Mouse (Mus musculus) brain, adult 2 months (tissue): ENCODE measurements at regions not wholly inside any gene's neighbourhood (a gene's known extent, or its start where the extent isn't known, plus 50 kb on each side); places are given as distances from the start of the nearest gene placed in this dataset.

Experiments
- DNase-seq: peaks from one replicate; pipeline ENCODE4 v3.0.0; 2011; ENCODE audit warnings: low read depth, low spot score

DNA sequence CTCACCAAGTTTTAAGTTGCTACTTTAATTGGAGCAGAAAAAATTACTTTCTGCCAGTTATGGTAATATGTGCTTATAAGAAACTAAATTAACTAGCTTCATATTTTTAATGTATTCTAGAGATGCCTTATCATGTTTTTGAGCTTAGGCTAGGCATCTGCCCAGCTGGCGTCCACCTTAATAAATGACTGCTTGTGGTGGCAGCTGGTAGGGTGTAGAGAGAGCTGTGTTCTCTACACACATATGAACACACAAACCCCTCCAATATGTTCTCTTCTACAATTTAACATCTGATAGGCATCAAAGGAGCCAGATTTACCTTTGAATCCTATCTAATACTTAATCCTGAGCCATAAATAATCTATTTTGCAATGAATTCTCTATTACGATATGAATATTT, 173.4 kb downstream of the Gm4340 start:
- DNase-seq: no peak

DNA sequence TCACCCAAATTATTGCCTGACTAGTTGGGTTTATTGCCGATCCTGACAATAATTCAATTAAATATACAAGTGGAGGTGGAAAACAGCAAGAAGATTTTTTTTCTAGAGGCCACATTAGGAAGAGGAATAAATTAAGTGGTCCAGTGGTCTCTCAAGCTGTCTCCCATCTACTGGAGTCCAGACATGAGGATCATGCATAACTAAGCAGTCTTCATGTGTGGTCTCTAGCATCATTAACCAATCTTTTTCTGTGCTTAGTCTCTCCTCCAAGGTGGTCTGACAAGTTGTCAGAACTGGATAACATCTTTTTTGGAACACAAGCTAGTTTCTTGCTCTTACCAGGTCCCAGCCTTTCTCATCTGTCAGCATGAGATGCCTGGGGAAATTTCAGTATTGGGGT, 180.7 kb downstream of the Gm4340 start:
- no peak for DNase-seq

DNA sequence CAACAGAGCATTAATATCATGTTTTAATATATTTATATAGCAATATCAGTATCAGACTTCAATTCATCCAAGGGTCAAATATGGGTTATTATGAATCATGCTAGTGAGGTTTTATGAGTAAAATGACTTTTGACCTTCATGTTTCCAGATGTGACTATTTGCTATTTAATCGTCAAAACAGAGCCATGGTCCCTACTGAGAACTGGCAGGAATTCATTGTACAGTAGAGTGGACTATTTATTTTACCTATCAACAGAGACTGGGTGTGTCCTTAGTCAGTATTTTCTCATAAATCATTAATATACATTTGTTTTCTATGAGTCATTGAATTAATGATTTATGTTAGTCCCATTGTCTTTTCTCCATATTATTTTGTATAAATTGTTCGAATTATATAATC, 194.4 kb downstream of the Gm4340 start:
- no peak for DNase-seq

DNA sequence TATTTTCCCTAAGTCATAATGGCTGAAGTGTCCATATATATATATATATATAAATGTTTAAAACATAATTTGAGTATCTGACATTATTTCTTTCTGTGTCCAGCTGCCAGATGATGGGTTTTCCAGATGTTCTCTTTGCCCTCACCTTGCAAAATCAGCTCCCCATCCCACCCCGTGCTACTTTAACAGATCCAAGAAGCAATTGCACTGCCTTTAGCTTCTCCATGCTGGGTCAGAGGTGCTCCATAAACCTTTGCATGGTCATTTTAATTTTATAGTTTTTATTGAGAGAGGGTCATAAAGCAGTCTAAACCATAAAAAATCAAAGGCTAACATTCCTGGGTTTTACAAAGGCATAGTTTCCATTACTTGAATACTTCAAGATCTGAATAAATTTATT, 201.9 kb downstream of the Gm4340 start:
- no peak for DNase-seq

DNA sequence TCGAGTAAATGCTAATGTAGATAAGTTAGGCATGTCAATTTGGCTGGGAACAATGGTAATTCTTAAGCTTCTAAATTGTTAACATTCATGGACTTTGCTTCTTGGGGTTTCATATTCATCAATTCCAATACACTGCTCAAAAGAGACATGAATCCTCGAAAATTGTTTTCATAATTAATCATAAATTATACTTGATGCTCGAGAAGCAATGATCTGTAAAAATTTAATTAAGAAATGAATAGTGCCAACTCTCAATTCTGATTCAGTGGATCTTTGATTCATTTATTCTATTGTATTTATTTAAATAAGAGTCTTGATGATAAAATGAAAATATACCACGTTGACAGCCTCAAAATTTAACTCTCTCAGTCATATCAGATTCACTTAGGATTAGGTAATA, 214.9 kb downstream of the Gm4340 start:
- DNase-seq: no peak

DNA sequence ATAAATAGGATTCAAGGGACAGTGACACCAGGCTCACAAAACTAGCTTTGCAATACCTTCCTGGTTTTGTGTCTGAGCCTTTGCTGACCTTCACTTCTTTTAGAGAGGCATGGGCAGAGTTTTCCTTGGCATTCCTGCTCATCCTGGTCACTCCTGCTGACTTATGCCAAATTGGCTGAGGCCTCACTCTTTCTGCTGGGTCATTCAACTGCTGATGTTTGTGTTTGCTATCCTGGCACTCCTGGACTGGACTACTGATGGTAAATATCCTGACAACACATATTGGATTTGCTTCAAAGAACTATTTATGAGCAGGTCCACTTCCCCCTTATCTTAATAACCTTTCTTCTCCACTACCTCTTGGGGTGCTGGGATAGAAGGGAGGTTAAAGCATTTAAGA, 228.7 kb downstream of the Gm4340 start:
- DNase-seq: no peak

DNA sequence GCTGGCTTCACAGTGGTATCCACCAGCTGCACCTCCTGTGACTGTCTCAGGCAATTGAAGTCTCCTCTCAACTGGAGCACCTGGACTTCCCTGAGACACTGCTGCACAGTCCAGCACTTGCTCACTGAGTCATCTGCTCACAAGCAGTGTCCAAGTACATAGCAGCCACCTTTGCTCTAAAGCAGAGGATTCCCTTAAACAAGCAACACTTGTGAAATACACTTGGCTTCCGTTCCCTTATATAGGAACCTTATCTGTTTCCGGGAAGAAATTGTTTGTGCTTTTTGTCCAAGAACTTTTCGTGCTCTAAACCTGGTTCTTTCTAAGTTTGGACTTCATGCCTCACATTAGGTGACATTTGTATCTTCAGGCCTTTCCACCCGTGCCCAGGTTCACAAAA, 229.3 kb downstream of the Gm4340 start:
- DNase-seq: no peak

DNA sequence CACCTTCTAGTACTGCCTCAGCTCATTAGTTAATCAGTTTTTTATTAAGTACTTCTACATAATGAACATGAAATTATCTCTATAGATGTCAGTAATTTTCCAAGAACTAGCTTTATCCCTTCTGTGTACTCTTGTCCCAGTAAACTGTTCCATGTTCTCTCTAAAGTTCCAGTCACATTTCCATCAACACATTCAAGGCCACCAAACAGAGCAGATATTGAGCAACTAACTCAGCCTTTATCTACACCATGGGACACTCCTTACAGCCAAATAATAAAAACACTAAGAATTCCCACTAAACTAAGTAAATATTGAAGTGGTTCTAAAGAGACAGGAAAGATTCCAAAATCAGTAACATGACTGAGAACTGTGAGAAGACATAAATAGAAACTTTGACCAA, 229.9 kb downstream of the Gm4340 start:
- no peak for DNase-seq

DNA sequence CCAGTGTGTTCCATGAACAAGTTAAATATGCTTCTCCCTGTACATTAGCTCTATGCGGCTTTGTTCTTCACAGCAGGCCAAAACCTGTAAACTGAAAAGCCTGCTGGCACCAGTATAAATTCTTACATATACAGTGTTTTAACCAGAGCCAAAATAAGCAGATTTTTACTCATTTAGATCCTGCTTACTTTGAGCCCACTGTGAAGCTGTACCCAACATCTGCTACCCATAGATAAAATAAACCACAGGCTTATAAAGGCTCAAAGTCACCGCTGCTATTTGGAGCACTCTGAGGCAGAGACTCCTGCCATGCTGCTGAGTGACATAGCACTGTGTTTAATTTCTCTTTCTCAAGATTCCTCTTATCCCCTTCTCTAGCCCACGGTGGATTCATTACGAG, 251.1 kb downstream of the Gm4340 start:
- peak; percentile 57 for DNase-seq

DNA sequence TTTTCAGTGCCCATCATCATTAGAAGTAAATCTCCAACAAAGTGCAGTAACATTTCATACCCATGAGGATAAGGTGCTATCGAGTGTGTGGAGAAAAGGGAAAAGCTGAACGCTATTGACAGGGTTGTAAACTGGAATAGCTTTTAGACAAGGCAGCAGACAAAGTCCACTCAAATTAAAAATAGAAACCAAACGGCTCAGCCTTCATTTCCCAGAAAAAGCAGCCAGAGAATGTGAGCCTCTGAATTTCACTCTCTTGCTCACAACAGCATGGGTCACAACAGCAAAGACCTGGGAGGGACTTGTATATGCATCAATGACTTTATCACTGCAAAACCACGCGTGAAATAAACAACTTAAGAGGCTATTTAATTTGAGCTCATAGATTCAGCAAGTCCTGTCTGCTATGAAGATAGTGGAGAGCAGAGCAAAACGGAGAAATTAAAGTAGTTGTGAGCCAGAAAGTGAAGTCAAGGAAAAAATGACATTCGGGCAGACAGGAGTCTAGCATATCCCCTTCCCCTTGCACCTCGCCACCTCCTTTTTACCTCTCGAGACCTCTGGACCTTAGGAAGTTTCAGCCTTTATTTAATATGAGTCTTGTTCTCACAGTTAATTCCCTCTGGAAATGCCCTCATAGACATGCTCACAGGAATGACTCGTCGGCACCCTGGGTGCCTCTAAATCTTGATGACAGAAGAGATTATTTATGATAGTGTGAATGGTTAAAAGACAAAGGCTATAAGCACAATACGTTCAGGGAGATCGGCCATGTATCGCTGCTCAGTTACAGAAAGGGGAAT, 261.9 kb downstream of the Gm4340 start:
- peak; percentile 6 for DNase-seq

DNA sequence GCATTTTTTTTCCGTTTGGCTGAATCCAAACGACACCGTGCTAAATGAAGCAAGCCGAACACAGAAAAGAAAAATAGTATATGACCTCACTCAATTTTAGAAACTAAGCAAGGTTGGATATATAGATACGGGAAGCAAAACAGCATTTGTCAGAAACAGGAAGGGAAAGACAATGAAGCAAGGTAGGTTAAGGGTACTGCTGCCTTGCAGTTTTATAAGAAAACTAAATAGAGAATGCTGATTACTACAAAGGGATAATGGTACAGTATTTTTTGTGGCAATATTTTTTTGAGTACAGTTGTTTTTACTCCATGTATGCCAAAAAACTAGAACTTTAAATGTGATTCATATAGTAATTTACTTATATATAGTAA, 262.5 kb downstream of the Gm4340 start:
- DNase-seq: no peak

DNA sequence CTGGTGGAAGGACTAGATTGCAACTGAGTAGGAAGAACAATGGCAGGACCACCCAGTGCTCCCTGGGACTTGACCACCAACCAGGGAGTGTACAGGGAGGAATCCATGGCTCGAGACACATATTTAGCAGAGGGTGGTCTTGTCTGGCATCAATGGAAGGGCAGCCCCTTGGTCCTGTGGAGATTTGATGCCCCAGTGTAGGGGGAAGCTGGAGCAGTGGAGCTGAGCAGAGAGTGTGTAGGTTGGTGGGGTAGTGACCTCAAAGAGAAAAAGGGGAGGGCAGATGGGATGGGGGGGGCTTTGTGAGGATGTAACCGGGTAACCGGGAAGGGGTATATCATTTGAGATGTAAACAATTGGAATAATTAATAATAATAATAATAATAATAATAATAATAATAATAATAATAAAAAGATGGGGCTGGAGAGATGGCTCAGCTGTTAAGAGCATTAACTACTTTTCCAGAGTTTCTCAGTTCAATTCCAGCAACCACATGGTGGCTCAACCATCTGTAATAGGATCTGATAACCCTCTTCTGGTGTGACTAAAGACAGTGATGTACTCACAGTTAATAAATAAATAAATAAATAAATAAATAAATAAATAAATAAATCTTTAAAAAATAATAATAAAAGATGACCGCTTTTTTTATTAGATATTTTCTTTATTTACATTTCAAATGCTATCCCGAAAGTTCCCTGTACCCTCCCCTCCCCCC, 292.5 kb downstream of the Gm4340 start:
- DNase-seq: no peak

DNA sequence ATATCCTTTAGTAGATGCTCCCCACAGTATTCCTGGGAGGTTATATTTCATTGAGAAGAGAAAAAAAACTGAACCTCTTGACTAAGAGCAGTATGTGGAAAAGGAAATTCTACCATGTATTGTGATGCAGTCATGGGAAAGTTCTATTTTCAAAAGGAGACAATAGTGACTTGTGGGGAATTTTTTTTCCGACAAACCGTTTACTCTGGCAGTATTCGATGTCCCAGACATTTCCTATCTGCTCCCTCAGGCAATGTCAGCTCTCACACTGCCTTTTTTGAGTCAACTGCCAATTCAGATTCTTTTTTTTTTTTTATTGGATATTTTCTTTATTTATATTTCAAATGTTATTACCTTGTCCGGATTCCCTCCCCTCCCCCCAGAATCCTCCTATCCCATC, 295.5 kb downstream of the Gm4340 start:
- no peak for DNase-seq

DNA sequence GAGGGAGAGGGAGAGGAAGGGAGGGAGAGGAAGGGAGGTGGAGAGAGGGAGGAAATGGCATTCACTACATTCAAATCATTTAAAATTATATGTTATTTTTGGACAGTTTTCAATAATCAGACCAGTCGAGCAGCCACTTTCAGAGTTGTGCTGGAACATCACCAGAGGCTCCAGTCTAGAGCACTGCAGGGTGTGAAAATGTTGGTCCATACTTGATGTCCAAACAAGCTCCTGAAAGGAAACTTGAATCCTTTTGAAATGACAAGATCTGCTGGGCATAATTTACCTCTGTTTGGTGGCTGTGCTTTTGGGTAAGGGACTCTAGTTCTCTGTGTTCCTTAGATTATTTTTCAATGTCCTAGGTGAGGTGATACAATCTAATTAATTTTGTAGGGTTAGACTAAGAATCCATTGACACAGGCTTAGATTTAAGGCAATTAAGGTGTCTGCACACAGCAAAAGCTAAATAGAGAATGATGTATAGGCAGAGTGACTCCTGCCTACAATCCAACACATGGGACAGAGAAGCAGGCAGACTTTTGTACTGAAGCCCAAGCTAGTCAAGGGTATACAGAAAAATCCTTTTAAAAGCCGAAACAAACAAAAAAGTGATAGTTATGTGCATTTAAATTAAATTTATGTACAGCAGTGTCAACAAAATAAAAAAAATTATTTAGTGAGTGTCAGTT, 297.2 kb downstream of the Gm4340 start:
- no peak for DNase-seq
